Mouse (Mus musculus): ENCODE data around the gene Jarid2.

DNA sequence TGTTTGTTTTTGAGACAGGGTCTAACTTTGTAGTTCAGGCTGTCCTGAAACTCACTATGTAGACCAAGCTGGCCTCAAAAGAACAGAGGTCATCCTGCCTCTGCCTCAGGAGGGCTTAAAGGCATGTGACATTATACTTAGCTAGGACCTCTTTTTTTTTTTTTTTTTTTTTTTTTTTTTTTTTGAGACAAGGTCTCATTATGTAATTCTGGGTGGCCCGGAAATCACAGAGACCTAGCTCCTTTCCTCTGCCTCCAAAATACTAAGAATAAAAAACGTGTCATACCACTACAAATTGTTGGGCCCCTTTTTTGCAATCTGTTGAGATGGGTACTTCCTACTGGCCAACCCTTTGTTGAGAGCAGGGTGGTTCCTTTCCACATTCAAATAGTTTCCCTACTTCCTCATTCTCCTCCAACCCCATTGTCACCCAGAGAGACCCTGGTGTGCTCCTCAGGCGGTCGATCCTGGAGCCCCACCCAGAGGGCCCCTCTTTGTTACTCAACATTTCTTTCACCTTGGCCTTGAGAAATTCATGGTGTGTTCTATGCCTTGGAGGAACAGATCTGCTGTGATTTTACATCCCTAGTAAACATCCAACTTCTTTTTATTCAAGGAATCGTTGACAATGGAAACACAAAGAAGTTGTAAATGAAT is 7.3 kb upstream of the Jarid2 start:
- TF ChIP-seq GATA1 (IDR thresholded peaks at IDR 0.05; ENCODE audit: low read length), result no peak
- TF ChIP-seq TAL1 (IDR thresholded peaks at IDR 0.05; ENCODE audit: low read length), result no peak

All from erythroblast, embryonic 14.5 days (primary cell).